Mouse (Mus musculus): ENCODE data around the gene Pard3.

DNA sequence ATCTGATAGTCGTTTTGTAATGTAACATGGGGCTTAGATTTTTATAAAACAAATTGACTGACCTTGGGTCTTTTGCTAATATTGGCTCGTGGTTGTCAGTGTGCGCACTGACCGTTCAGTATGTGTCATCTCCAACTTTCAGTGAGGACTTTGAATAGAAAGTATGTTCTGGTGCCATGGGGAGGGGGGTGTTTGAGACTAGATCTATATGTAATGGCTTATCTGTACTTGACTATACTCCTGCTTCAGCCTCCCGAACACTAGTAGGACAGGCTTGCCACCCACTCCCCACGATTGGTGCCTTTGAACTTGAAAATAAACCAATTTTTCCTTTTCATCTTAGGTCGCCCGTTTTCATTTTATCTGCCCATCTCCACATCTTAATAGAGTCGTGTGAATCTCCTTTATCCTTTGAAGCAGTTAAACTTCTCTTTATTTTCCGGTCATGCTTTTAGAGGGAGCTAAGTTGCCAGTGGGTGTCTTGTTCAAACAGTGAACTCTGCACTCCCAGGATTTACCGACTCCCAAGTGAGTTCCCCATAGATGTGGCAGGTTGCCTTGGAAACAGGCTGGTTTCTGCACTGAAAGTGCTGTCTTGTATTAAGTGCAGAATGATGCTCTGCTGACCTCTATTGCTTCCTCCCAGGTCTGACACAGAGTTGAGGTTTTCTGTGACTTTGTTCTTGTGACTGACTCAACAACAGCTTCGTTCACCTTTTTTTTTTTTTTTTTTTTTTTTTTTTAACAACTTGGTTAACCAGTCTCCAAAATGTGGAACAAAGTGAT, 204.7 kb downstream of the Pard3 start:
- no peak for TF ChIP-seq CTCF (IDR thresholded peaks at IDR 0.05; ENCODE audit: insufficient read depth, low read length)
- TF ChIP-seq POLR2A (IDR thresholded peaks at IDR 0.05; ENCODE audit: borderline replicate concordance, extremely low read depth, low read depth, low read length): no peak

Measured in lung, adult 2 months (tissue).